In genomic region chr11:34053031-34053818, GRCm38 (mm10) we compare ENCODE assay signal across 38 mouse cellular contexts. TPM values are rescaled to one million over a fixed set of nuclear protein-coding genes. Genes with fewer than 3 reads are reported as not detected.
DNase-seq lines count a peak whose midpoint lies in the region; ATAC-seq and TF ChIP-seq lines count a peak whose summit lies in the region.
"Had no signal": no experiment of that assay in that cellular context is flagged by ENCODE, and none has a peak within 500 bp of the region (broad histone marks: within the 10 kb centered on the region; RNA-seq: fewer than 3 reads in every experiment).

No protein-coding gene starts in this region.

- H3K4me3 ChIP-seq in lung, postnatal 0 days (ENCODE audit: low read depth, low read length), result no peak overlapping the region
- H3K4me3 ChIP-seq in bone marrow macrophage, adult 2 months (ENCODE audit: insufficient read depth, low read length), result no peak overlapping the region
- no peak overlapping the region for H3K4me3 ChIP-seq in macrophage (ENCODE audit: inconsistent target)
- no peak overlapping the region for H3K4me3 ChIP-seq in intestine, embryonic 16.5 days (ENCODE audit: low read length)
- H3K4me3 ChIP-seq: embryonic facial prominence, embryonic 13.5 days; forebrain, embryonic 10.5 days; forebrain, embryonic 15.5 days; gastrocnemius, adult 2 months; hindbrain, embryonic 10.5 days; limb, embryonic 12.5 days; liver, embryonic 15.5 days; neural tube, embryonic 13.5 days had no signal

- 70% methylated on average over 6 of the region's 6 CpGs for WGBS in lung, postnatal 0 days
- WGBS in macrophage (ENCODE audit: missing documents), result 53% methylated on average over 6 of the region's 6 CpGs
- 74% methylated on average over 6 of the region's 6 CpGs for WGBS in intestine, embryonic 16.5 days

- no peak for TF ChIP-seq EP300 in lung, postnatal 0 days (IDR thresholded peaks at IDR 0.05)

- ATAC-seq in lung, postnatal 0 days, result no peak
- no peak for ATAC-seq in intestine, embryonic 16.5 days
- ATAC-seq: forebrain, embryonic 15.5 days; hindbrain, embryonic 16.5 days; intestine, postnatal 0 days; midbrain, embryonic 16.5 days; Patski had no signal

- no peaks in the 10 kb centered on the region for H3K9me3 ChIP-seq in lung, postnatal 0 days (ENCODE audit: low read length)
- no peaks in the 10 kb centered on the region for H3K9me3 ChIP-seq in intestine, embryonic 16.5 days (ENCODE audit: control insufficient read depth, low read length)
- H3K9me3 ChIP-seq: embryonic facial prominence, embryonic 13.5 days; forebrain, embryonic 10.5 days; forebrain, embryonic 15.5 days; hindbrain, embryonic 10.5 days; limb, embryonic 12.5 days; liver, embryonic 15.5 days; neural tube, embryonic 13.5 days had no signal

- peak; percentile 17 for DNase-seq in lung, postnatal 0 days (ENCODE audit: low spot score)
- DNase-seq in lung, postnatal 25 days (ENCODE audit: low spot score), result no peak
- no peak for DNase-seq in spleen, postnatal 14 days (ENCODE audit: low spot score in 2 of 2)
- DNase-seq in cerebellum, adult 11-12 months, result no peak
- DNase-seq in embryo, embryonic 11 days, result no peak
- DNase-seq: adrenal gland, postnatal 25 days; cerebellum, adult 8-10 months; cerebellum, postnatal 36 days; gastrocnemius, adult 2 months; gastrocnemius, postnatal 36 days; heart, postnatal 14 days; kidney, adult 9 months; kidney, postnatal 10 days; layer of hippocampus, adult 9-11 months; lung, embryonic 14.5 days; lung, postnatal 36 days; thymus, postnatal 4 days had no signal

- no peak overlapping the region for H3K9ac ChIP-seq in lung, postnatal 0 days (replicated peaks; ENCODE audit: low read depth)
- H3K9ac ChIP-seq in intestine, embryonic 16.5 days (ENCODE audit: low read depth, low read length), result no peak overlapping the region
- H3K9ac ChIP-seq: embryonic facial prominence, embryonic 13.5 days; forebrain, embryonic 15.5 days; limb, embryonic 12.5 days; liver, embryonic 15.5 days; lung, embryonic 14.5 days; neural tube, embryonic 13.5 days had no signal

- H3K27me3 ChIP-seq in lung, postnatal 0 days (replicated peaks; ENCODE audit: insufficient read depth, low read length), result no peaks in the 10 kb centered on the region
- no peaks in the 10 kb centered on the region for H3K27me3 ChIP-seq in intestine, embryonic 16.5 days (replicated peaks; ENCODE audit: control insufficient read depth, insufficient read depth, low read length)
- H3K27me3 ChIP-seq: embryonic facial prominence, embryonic 13.5 days; forebrain, embryonic 15.5 days; limb, embryonic 12.5 days; liver, embryonic 15.5 days; neural tube, embryonic 13.5 days had no signal

- no peak overlapping the region for H3K4me2 ChIP-seq in lung, postnatal 0 days (replicated peaks; ENCODE audit: low read depth, low read length)
- H3K4me2 ChIP-seq in intestine, embryonic 16.5 days (ENCODE audit: low read depth, low read length), result no peak overlapping the region
- H3K4me2 ChIP-seq: embryonic facial prominence, embryonic 13.5 days; forebrain, embryonic 15.5 days; limb, embryonic 12.5 days; liver, embryonic 15.5 days; lung, embryonic 14.5 days; neural tube, embryonic 13.5 days had no signal

- H3K79me2 ChIP-seq in macrophage (ENCODE audit: inconsistent target), result peaks cover 94% of the 10 kb centered on the region

- no peaks in the 10 kb centered on the region for H3K36me3 ChIP-seq in lung, postnatal 0 days (ENCODE audit: insufficient read depth, low read length)
- peaks cover 50% of the 10 kb centered on the region for H3K36me3 ChIP-seq in macrophage (ENCODE audit: inconsistent target)
- no peaks in the 10 kb centered on the region for H3K36me3 ChIP-seq in intestine, embryonic 16.5 days (ENCODE audit: control insufficient read depth, insufficient read depth, low read length)
- H3K36me3 ChIP-seq: embryonic facial prominence, embryonic 13.5 days; forebrain, embryonic 10.5 days; forebrain, embryonic 15.5 days; hindbrain, embryonic 10.5 days; limb, embryonic 12.5 days; liver, embryonic 15.5 days; neural tube, embryonic 13.5 days had no signal

- no peak for TF ChIP-seq CTCF in lung, postnatal 0 days (IDR thresholded peaks at IDR 0.05)
- TF ChIP-seq CTCF in bone marrow macrophage, adult 2 months (IDR thresholded peaks at IDR 0.05; ENCODE audit: low read depth, low read length), result no peak

- no peak overlapping the region for H3K27ac ChIP-seq in lung, postnatal 0 days (ENCODE audit: low read length)
- peak overlapping the region; percentile 70 for H3K27ac ChIP-seq in bone marrow macrophage, adult 2 months (ENCODE audit: insufficient read depth, low read depth, low read length)
- H3K27ac ChIP-seq in macrophage, result peak overlapping the region; percentile 65
- no peak overlapping the region for H3K27ac ChIP-seq in intestine, embryonic 16.5 days (ENCODE audit: low read length)
- H3K27ac ChIP-seq: embryonic facial prominence, embryonic 13.5 days; forebrain, embryonic 10.5 days; forebrain, embryonic 15.5 days; gastrocnemius, adult 2 months; hindbrain, embryonic 10.5 days; limb, embryonic 12.5 days; liver, embryonic 15.5 days; neural tube, embryonic 13.5 days had no signal

- no peak for TF ChIP-seq POLR2A in bone marrow macrophage, adult 2 months (IDR thresholded peaks at IDR 0.05; ENCODE audit: borderline replicate concordance, low read depth, low read length)

- no peaks in the 10 kb centered on the region for H3K4me1 ChIP-seq in lung, postnatal 0 days (ENCODE audit: insufficient read depth, low read depth, low read length)
- H3K4me1 ChIP-seq in bone marrow macrophage, adult 2 months (ENCODE audit: control insufficient read depth, insufficient read depth, low read length), result peaks cover 73% of the 10 kb centered on the region
- no peaks in the 10 kb centered on the region for H3K4me1 ChIP-seq in intestine, embryonic 16.5 days (ENCODE audit: control insufficient read depth, insufficient read depth, low read length)
- H3K4me1 ChIP-seq: embryonic facial prominence, embryonic 13.5 days; forebrain, embryonic 10.5 days; forebrain, embryonic 15.5 days; hindbrain, embryonic 10.5 days; limb, embryonic 12.5 days; neural tube, embryonic 13.5 days had no signal

RNA-seq across cellular contexts. Expression of gene Lcp2, which starts 6.5 kb away (rescaled TPM):
- 4.5 and 4.9 TPM in 2 replicates for polyA plus RNA-seq in lung, postnatal 0 days (2015; fragmentation: Nextera tagmentation; extraction: Ambion mirVana)
- polyA plus RNA-seq in bone marrow macrophage, adult 2 months (2012; ENCODE audit: insufficient read depth, insufficient read length, missing spikeins), result 96.8 and 118 TPM in 2 replicates
- 1,000 to 10,000 TPM in 1 of 26 experiments, 100 to 1,000 TPM in 25; 164 to 1,019 (median 482) TPM for total RNA-seq in macrophage (2018; cell fraction: chromatin; rRNA removed)
- 100 to 1,000 TPM in 18 of 26 experiments, 10 to 100 TPM in 8; 66.7 to 415 (median 156) TPM for total RNA-seq in macrophage (2018; cell fraction: cytosol; rRNA removed)
- total RNA-seq in macrophage (2018; cell fraction: nucleus; rRNA removed), result 100 to 1,000 TPM; 109 to 703 (median 344) TPM
- polyA plus RNA-seq in macrophage (2018), result 82.2 to 128 TPM (median 93.6 TPM) in 3 replicates
- 3.1 and 4.1 TPM in 2 replicates for polyA plus RNA-seq in intestine, embryonic 16.5 days (2015; fragmentation: Nextera tagmentation; extraction: Ambion mirVana)
- polyA plus RNA-seq: Patski had no signal

RNA-seq across cellular contexts. Expression of gene 4930469K13Rik, which starts 45.1 kb away (rescaled TPM):
- not detected in 2 replicates for polyA plus RNA-seq in lung, postnatal 0 days (2015; fragmentation: Nextera tagmentation; extraction: Ambion mirVana)
- not detected in 2 replicates for polyA plus RNA-seq in bone marrow macrophage, adult 2 months (2012; ENCODE audit: insufficient read depth, insufficient read length, missing spikeins)
- total RNA-seq in macrophage (2018; cell fraction: chromatin; rRNA removed), result not detected
- total RNA-seq in macrophage (2018; cell fraction: cytosol; rRNA removed), result not detected
- 1 to 10 TPM in 1 of 26 experiments, not detected in 25; 2.6 TPM for total RNA-seq in macrophage (2018; cell fraction: nucleus; rRNA removed)
- polyA plus RNA-seq in macrophage (2018), result not detected in 3 replicates
- polyA plus RNA-seq in intestine, embryonic 16.5 days (2015; fragmentation: Nextera tagmentation; extraction: Ambion mirVana), result 0.68 TPM in 1 of 2 replicates, not detected in the other
- total RNA-seq: adrenal gland, postnatal 25 days; G1E; gastrocnemius, adult 2 months; gastrocnemius, postnatal 36 days; heart, adult 8-10 months; heart, postnatal 14 days; left cerebral cortex, postnatal 14 days; liver, adult 2 months had no signal
- polyA plus RNA-seq: forebrain, embryonic 10.5 days; forebrain, embryonic 15.5 days; frontal cortex, adult 2 months; G1E; heart, embryonic 14.5 days; hindbrain, embryonic 10.5 days; intestine, postnatal 0 days; large intestine, adult 2 months; limb, embryonic 12.5 days; liver, adult 2 months; liver, embryonic 15.5 days; lung, embryonic 14.5 days; midbrain, embryonic 16.5 days; Patski had no signal

Comparison
In these comparisons a context has a peak if more than half of its experiments do, and no peak if none do; other contexts are left out.
1. H3K27ac ChIP-seq: peak in bone marrow macrophage, adult 2 months (single experiment) and macrophage (single experiment); none in lung, postnatal 0 days (single experiment) and intestine, embryonic 16.5 days (single experiment).
2. RNA of gene Lcp2, which starts 6.5 kb away (polyA plus RNA-seq): 82.2 to 128 TPM in macrophage and 96.8 to 118 TPM in bone marrow macrophage, adult 2 months; 4.5 to 4.9 TPM in lung, postnatal 0 days and 3.1 to 4.1 TPM in intestine, embryonic 16.5 days; every median in the first group is over 10 times any median in the second.